Mouse (Mus musculus): ENCODE data around the gene Psph.

GRCm38 (mm10) chr5:129724834-129725773, 62.1 kb downstream of the Psph start, which contains the start of gene Nipsnap2:
- TF ChIP-seq POLR2A (IDR thresholded peaks at IDR 0.05; ENCODE audit: borderline replicate concordance, low read depth, low read length): 0 out of 2 replicates have a peak, but pooled peaks have one; percentile 67
- peak; percentile 100 for TF ChIP-seq CTCF (IDR thresholded peaks at IDR 0.05; ENCODE audit: low read depth, low read length)
